Mouse (Mus musculus) lung, embryonic 14.5 days (tissue): ENCODE results near the gene Rps6ka1. TPM values are rescaled to one million over a fixed set of nuclear protein-coding genes. Genes with fewer than 3 reads are reported as not detected.

Experiments
- ATAC-seq: fragments of 200-750 bp; cut with Nextera tagmentation; 2 replicates; pipeline ENCODE4 v1.8.0; 2017; ENCODE audit warnings: mild to moderate bottlenecking, moderate TSS enrichment, moderate library complexity; ENCODE audit not compliant: insufficient read depth
- DNase-seq: peaks from one replicate; pipeline ENCODE4 v3.0.0-alpha.2; 2015
- H3K27ac ChIP-seq: fragments of 300-500 bp; sonication (generic); 2 replicates; pipeline ENCODE4 v1.5.1; 2014; ENCODE audit warnings: low read depth, mild to moderate bottlenecking, moderate library complexity
- H3K27me3 ChIP-seq: fragments of 300-500 bp; sonication (generic); 2 replicates; pipeline ENCODE4 v1.6.1; 2014; ENCODE audit warnings: low read length, control low read depth; ENCODE audit not compliant: insufficient read depth
- H3K36me3 ChIP-seq: fragments of 300-500 bp; sonication (generic); 2 replicates; pipeline ENCODE4 v1.6.1; 2014; ENCODE audit warnings: control low read depth; ENCODE audit not compliant: insufficient read depth
- H3K4me1 ChIP-seq: fragments of 300-500 bp; sonication (generic); 2 replicates; pipeline ENCODE4 v1.6.1; 2014; ENCODE audit warnings: antibody characterized with exemption, control low read depth; ENCODE audit not compliant: insufficient read depth
- H3K4me2 ChIP-seq: fragments of 300-500 bp; sonication (generic); 2 replicates; pipeline ENCODE4 v1.6.1; 2014; ENCODE audit warnings: mild to moderate bottlenecking
- H3K4me3 ChIP-seq: fragments of 300-500 bp; sonication (generic); 2 replicates; pipeline ENCODE4 v1.5.1; 2014; ENCODE audit warnings: low read depth, low read length
- H3K9ac ChIP-seq: fragments of 300-500 bp; sonication (generic); 2 replicates; pipeline ENCODE4 v1.6.1; 2014
- H3K9me3 ChIP-seq: fragments of 300-500 bp; sonication (generic); 2 replicates; pipeline ENCODE4 v1.6.1; 2016; ENCODE audit warnings: low read depth, low read length, control low read depth
- CTCF ChIP-seq: IDR thresholded peaks from 2 replicates; pipeline ENCODE4 v1.5.1; 2016; ENCODE audit warnings: antibody characterized with exemption, low read depth
- WGBS: fragments of 180-500 bp; shearing (Covaris S2); extraction: QIAGEN DNeasy Blood & Tissue Kit; methylation state at CpG from one replicate; pipeline ENCODE4 v1.1.7; 2014; 5-methylcytosine and 5-hydroxymethylcytosine counted together
- polyA plus RNA-seq: library from polyadenylated mRNA; unstranded; fragments of >200 nt; fragmentation: Nextera tagmentation; extraction: Ambion mirVana; gene quantifications from 2 replicates; pipeline ENCODE4 v1.2.1, GENCODE M21; 2014

Rps6ka1 gene
- polyA plus RNA-seq, 1 experiment from 2014 or later = 49.5 TPM

DNA sequence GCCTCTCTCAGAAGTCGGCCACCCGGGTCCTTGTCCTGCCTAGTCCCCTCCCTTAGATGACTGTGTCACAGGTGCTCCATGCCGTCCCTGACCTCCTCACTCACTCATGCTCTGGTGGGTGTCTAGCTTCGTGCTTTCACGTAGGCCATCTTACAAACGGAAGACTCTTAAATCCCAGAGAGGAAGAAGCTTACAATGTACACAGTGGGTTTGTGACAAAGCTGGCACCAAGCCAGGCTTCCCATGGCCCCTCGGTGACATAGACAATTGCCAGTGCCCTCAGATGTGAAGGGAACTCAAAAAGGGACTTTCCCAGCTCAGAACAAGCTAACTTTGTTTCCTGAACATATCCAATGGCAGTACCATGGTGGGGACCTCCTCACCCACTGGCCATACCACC lies 15.8 kb upstream of the Rps6ka1 start:
- Histone ChIP-seq H3K27ac (no peak overlapping the region), H3K9me3 (no peaks in the 10 kb centered on the region), H3K4me2 (no peak overlapping the region), H3K4me3 (no peak overlapping the region), H3K4me1 (no peaks in the 10 kb centered on the region), H3K36me3 (no peaks in the 10 kb centered on the region), H3K9ac (no peak overlapping the region), H3K27me3 (no peaks in the 10 kb centered on the region)
- DNase-seq (peak; percentile 77), ATAC-seq (peak; percentile 35; the same call in 1 of the 2 replicates)
- TF ChIP-seq CTCF = no peak
- WGBS = 49% methylated on average over 7 of the region's 7 CpGs

DNA sequence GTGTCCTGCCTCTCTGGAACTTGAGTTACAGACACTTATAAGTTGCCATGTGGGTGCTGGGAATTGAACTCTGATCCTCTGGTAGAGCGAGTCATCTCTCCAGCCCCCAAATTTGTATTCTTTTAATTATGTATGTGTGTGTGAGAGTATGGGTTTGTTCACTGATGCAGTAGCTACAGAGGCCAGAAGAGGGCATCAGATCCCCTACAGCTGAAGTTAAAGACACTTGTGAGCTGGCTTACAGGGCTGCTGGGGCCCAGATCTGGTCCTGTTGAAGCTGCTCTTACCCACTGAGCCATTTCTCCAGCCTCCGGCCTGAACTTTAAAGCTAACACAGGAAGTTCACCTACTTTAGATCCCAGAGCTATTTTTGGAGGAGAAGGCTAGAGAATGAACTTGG lies 14.9 kb upstream of the Rps6ka1 start:
- ATAC-seq (no peak), DNase-seq (no peak)
- peak; percentile 26 for TF ChIP-seq CTCF
- Histone ChIP-seq H3K27me3 (no peaks in the 10 kb centered on the region), H3K9ac (no peak overlapping the region), H3K4me2 (no peak overlapping the region), H3K27ac (no peak overlapping the region), H3K4me3 (no peak overlapping the region), H3K9me3 (no peaks in the 10 kb centered on the region), H3K36me3 (no peaks in the 10 kb centered on the region), H3K4me1 (no peaks in the 10 kb centered on the region)
- 91% methylated on average over 2 of the region's 2 CpGs for whole genome bisulfite sequencing

DNA sequence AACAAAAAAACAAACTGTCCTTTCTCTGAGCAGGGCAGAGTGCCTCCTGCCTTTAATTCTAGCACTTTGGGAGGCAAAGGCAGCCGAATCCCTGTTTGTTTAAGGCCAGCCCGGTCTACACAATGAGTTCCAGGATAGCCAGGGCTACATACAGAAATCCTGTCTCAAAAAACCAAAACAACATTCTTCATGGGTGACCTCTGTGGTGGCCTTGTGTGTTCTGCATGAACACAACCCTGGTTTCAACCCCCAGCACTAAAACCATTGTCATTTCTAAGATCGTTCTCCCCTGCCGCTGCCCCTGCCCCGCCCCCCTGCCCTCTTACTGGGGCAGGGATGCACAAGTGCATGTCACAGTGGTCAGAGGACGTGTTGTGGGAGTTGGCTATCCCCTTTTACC lies 13.3 kb upstream of the Rps6ka1 start:
- Histone ChIP-seq H3K4me3 (no peak overlapping the region), H3K27ac (no peak overlapping the region), H3K36me3 (no peaks in the 10 kb centered on the region), H3K27me3 (no peaks in the 10 kb centered on the region), H3K4me1 (no peaks in the 10 kb centered on the region), H3K9me3 (no peaks in the 10 kb centered on the region), H3K9ac (no peak overlapping the region), H3K4me2 (no peak overlapping the region)
- 79% methylated on average over 6 of the region's 6 CpGs for WGBS
- ATAC-seq = no peak
- no peak for DNase-seq
- no peak for TF ChIP-seq CTCF

DNA sequence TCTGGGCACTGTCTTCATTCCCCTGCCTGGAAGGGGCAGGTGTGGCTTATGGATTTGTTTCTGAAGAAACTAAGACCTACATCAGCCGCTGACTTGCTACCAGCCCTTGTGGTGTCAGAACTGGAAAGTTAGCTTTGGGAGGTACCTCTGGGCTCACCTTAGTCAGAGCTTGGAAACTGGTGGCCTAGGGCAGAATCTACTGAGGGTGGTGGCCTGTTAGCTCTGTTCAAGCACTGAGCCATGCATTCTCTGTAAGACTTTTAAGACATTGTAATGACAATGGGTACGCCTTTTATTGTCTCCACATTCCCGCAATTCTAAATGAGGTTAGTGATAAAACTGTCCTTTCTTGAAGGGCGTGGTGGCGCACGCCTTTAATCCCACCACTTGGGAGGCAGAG lies 12.8 kb upstream of the Rps6ka1 start:
- Histone ChIP-seq H3K9me3 (no peaks in the 10 kb centered on the region), H3K27me3 (no peaks in the 10 kb centered on the region), H3K9ac (no peak overlapping the region), H3K4me1 (no peaks in the 10 kb centered on the region), H3K4me3 (no peak overlapping the region), H3K36me3 (no peaks in the 10 kb centered on the region), H3K4me2 (no peak overlapping the region), H3K27ac (no peak overlapping the region)
- DNase-seq = no peak
- TF ChIP-seq CTCF = no peak
- 92% methylated on average over 6 of the region's 6 CpGs for WGBS
- no peak for ATAC-seq

DNA sequence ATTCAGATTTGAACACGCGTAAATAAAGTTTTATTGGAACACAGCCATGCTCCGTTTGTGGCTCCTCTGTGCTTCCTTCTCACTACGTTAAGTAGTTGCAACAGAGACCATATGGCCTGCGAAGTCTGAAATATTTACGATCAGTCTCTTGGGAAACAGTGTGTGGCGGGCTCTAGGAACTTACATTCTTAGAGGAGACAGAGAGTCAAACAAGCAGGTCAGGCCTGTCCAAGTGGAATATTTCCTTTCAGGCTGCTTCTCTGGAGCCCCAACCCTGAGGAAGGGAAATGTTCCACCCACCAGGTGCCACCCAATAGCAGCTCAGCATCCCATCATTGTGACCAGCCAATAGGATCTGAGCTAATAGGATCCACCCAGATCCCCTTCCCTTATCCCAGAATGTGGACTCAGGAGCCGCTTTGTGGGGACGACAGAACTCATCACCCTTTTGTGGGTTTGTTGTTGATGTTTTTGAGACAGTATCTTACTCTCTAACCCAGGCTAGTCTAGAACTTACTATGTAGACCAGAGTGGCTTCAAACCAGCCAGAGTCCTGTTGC lies 11.7 kb upstream of the Rps6ka1 start:
- no peak for TF ChIP-seq CTCF
- no peaks in the 10 kb centered on the region for H3K27me3 ChIP-seq
- H3K4me2 ChIP-seq = no peak overlapping the region
- no peak overlapping the region for H3K9ac ChIP-seq
- H3K9me3 ChIP-seq = no peaks in the 10 kb centered on the region
- H3K36me3 ChIP-seq = no peaks in the 10 kb centered on the region
- no peak overlapping the region for H3K27ac ChIP-seq
- no peak for ATAC-seq
- no peak for DNase-seq
- H3K4me3 ChIP-seq = no peak overlapping the region
- WGBS = 56% methylated on average over 9 of the region's 9 CpGs
- no peaks in the 10 kb centered on the region for H3K4me1 ChIP-seq

DNA sequence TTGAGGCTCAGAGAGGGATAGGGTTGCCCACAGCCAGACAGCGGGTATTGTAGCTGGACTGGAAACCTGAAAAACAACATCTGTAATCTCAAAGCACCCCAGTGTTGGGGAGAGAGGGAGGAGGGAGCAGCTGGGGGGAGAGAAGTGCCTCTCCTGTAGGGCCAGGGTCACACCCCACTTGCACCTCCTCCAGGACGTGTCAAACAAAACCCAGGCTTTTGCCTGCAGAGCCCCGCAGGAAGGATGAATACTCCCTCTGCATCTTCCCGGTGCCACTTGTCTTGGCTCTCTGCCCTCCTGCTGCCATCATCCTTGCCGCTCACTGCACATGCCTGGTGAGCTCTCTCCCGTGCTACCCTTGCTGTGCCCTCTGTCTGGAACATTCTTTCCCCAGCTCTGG lies 10.6 kb upstream of the Rps6ka1 start:
- TF ChIP-seq CTCF = no peak
- WGBS = 14% methylated on average over 6 of the region's 6 CpGs
- H3K9me3 ChIP-seq = no peaks in the 10 kb centered on the region
- H3K36me3 ChIP-seq = no peaks in the 10 kb centered on the region
- no peak for DNase-seq
- H3K27me3 ChIP-seq = no peaks in the 10 kb centered on the region
- H3K27ac ChIP-seq = no peak overlapping the region
- H3K4me3 ChIP-seq = no peak overlapping the region
- no peak for ATAC-seq
- H3K4me2 ChIP-seq = no peak overlapping the region
- no peak overlapping the region for H3K9ac ChIP-seq
- no peaks in the 10 kb centered on the region for H3K4me1 ChIP-seq

DNA sequence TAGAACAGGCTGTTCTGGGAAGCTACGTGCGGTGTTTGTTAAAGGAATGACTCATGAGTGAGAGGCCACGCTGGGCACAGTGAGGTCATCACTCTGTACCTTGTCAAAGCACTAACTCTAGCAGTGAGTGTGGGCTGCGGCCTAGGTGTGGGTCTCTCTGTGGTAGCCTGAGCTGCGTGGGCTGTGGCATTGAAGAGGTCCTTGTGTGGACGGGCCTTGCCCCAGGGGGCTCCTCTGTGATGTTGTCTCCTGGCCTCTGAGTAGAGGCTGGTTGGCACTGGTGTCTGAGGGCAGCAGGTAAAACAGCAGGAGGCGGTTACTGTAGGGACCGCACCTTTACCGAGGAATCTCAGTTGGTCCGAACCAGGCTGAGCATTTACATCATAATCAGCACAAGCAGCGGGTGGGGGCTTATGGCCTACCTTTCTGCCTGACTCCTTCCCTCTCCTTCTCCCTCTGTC lies 9.9 kb upstream of the Rps6ka1 start:
- Histone ChIP-seq H3K9me3 (no peaks in the 10 kb centered on the region), H3K4me2 (no peak overlapping the region), H3K36me3 (no peaks in the 10 kb centered on the region), H3K27me3 (no peaks in the 10 kb centered on the region), H3K9ac (no peak overlapping the region), H3K4me1 (no peaks in the 10 kb centered on the region), H3K4me3 (no peak overlapping the region), H3K27ac (no peak overlapping the region)
- WGBS = 67% methylated on average over 11 of the region's 11 CpGs
- TF ChIP-seq CTCF = no peak
- ATAC-seq = no peak
- no peak for DNase-seq

DNA sequence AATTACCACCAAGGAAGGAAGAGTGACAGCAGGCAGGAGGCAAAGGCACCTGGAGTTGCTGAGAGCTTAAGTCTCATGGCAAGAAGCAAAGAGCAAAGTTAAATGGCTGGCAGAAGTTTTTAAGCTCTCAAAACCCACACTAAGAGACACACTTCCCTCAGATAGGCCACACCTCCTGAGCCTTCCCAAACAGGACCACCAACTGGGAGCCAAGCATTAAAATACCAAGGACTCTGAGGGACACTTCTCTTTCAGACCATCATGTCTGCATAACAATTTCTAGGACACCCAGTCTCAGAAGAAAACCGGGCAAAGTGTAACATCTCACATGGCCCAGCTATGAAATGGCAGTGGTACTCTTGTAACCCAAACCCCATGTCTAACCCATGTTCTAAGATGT lies 9.4 kb upstream of the Rps6ka1 start:
- no peak for TF ChIP-seq CTCF
- 80% methylated on average over 1 of the region's 1 CpGs for WGBS

More for the DNA sequence above, 9.4 kb upstream of the Rps6ka1 start:
- H3K4me3 ChIP-seq = no peak overlapping the region
- no peak for ATAC-seq
- no peak for DNase-seq
- no peak overlapping the region for H3K27ac ChIP-seq
- H3K4me1 ChIP-seq = no peaks in the 10 kb centered on the region
- H3K9me3 ChIP-seq = no peaks in the 10 kb centered on the region
- H3K4me2 ChIP-seq = no peak overlapping the region
- no peaks in the 10 kb centered on the region for H3K27me3 ChIP-seq
- no peak overlapping the region for H3K9ac ChIP-seq
- no peaks in the 10 kb centered on the region for H3K36me3 ChIP-seq
